Mouse (Mus musculus): ENCODE results near the gene Fga.

GRCm38 (mm10) chr3:83002191-83002590 lies 23.7 kb upstream of the Fga start:
- TF ChIP-seq CTCF (IDR thresholded peaks at IDR 0.05; ENCODE audit: low read depth): peak; percentile 84
- TF ChIP-seq EP300 (optimal IDR thresholded peaks at IDR 0.05): no peak
